Mouse (Mus musculus) layer of hippocampus, adult 11-12 months (tissue): ENCODE data around the gene Olfr871.
"Not testable (repeated sequence)": the region's sequence is repeated elsewhere in the genome, so short reads cannot be mapped to it uniquely, and the experiment has no call there.

Experiments used
- DNase-seq: peaks from one replicate; pipeline ENCODE4 v3.0.0; 2022; ENCODE audit warnings: low spot score

Gene Olfr871

GRCm38 (mm10) chr9:20211907-20212306 lies at the start of gene Olfr871:
Olfr871 (plus strand) TSS chr9:20212207.
- DNase-seq: no peak

DNA sequence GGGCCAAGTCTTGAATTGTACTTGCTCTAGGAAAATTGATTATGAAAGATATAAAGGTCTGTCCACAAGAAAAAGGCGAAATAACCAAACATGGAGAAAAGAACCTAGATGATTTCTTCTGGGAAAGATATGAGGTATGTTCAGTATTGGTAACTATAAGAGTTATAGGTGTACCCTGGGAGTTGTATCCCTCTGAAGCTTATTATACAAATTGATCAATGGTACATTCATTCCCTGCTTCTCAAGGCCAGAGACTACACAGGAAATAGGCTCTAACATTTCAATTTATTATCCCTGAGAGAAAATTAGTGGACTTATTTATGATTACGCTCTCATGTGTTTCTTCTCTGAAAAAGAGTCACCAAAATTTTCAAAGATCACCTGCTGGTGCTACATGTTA lies 38.0 kb upstream of the Olfr871 start, which contains the start of gene Olfr870:
Olfr870 (minus strand) TSS at position 101 of the 400 bp plus-strand sequence.
- no peak for DNase-seq

GRCm38 (mm10) chr9:20179463-20179862 lies 32.5 kb upstream of the Olfr871 start:
- DNase-seq: no peak

- DNase-seq: no peak
These were observed 9.9 kb upstream of the Olfr871 start for GRCm38 (mm10) chr9:20202131-20202530.

GRCm38 (mm10) chr9:20203413-20203984 lies 8.5 kb upstream of the Olfr871 start:
- DNase-seq: not testable (repeated sequence)

- no peak for DNase-seq
These were observed 1.2 kb upstream of the Olfr871 start for GRCm38 (mm10) chr9:20210812-20211211.

GRCm38 (mm10) chr9:20211477-20211876 lies 530 bp upstream of the Olfr871 start:
- DNase-seq: no peak

DNA sequence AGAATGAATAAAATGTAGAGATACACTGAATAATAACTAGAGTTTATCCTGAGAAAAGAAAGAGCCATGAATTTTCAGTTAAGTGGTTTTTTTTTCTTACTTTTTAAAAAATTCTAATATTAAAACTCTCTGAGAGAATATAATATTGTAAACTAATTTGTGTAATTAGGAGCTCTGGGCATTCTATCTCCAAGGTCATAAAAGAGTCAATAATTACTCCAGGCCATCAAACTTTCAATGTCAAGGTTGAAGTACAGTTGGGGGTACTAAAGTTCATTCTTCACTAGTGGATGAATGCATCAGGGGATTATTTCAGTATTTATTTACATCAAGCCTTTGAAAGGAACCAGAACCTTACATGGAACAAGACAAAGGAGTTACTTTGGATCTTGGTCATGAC lies 24.8 kb downstream of the Olfr871 start, which contains the start of gene Olfr872:
Olfr872 (plus strand) TSS at position 301 of the 400 bp plus-strand sequence.
- no peak for DNase-seq

- DNase-seq: no peak
These were observed 25.4 kb downstream of the Olfr871 start for GRCm38 (mm10) chr9:20237378-20237777.
